ENCODE assay signal across 15 mouse cellular contexts in the genomic region with DNA sequence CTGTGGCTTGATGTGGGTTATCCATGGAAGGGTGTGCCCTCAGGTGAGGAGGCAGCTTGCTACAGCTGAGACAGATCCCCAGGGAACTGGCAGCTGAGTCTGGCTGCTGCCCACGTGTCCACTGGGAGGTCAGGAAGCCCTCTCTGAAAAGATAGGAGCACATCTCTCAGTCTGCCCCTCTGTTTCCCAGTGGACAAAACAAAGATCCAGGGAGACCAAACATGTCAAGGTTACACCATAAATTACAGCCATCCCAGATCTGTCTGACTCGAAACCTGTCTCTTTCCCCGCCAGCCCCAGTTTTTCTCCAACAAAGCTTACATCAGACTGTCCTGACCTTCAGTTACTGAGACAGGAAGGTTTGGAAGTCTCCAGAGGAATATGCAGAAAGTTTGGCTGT. TPM values are rescaled to one million over a fixed set of nuclear protein-coding genes. Genes with fewer than 3 reads are reported as not detected.
DNase-seq lines count a peak whose midpoint lies in the region; ATAC-seq lines count a peak whose summit lies in the region.
"Had no signal": no experiment of that assay in that cellular context is flagged by ENCODE, and none has a peak within 500 bp of the region (broad histone marks: within the 10 kb centered on the region; RNA-seq: fewer than 3 reads in every experiment).

No protein-coding gene starts in this region.

- ATAC-seq in forebrain, embryonic 12.5 days (ENCODE audit: low FRiP score): no peak
- ATAC-seq in forebrain, embryonic 15.5 days (replicated peaks): no peak
- no peak for ATAC-seq in neural tube, embryonic 13.5 days (ENCODE audit: low read depth)
- no peak for ATAC-seq in hindbrain, embryonic 13.5 days (ENCODE audit: low FRiP score)
- no peak for ATAC-seq in neural tube, embryonic 14.5 days (ENCODE audit: low read depth)

- WGBS in forebrain, embryonic 12.5 days: 85% methylated on average over 3 of the region's 3 CpGs
- 77% methylated on average over 3 of the region's 3 CpGs for WGBS in forebrain, embryonic 15.5 days
- WGBS in neural tube, embryonic 13.5 days: 30% methylated on average over 3 of the region's 3 CpGs
- 62% methylated on average over 3 of the region's 3 CpGs for WGBS in hindbrain, embryonic 13.5 days
- 31% methylated on average over 3 of the region's 3 CpGs for WGBS in neural tube, embryonic 14.5 days

- no peak overlapping the region for H3K9ac ChIP-seq in forebrain, embryonic 12.5 days
- H3K9ac ChIP-seq in forebrain, embryonic 15.5 days (replicated peaks): no peak overlapping the region
- H3K9ac ChIP-seq in neural tube, embryonic 13.5 days: no peak overlapping the region
- H3K9ac ChIP-seq in hindbrain, embryonic 13.5 days: 0 out of 2 replicates have a peak overlapping the region, but pooled peaks have one; percentile 26
- H3K9ac ChIP-seq in neural tube, embryonic 14.5 days (replicated peaks; ENCODE audit: low read depth, low read length): no peak overlapping the region
- H3K9ac ChIP-seq: forebrain, postnatal 0 days; liver, embryonic 14.5 days had no signal

- H3K4me2 ChIP-seq in forebrain, embryonic 12.5 days: no peak overlapping the region
- H3K4me2 ChIP-seq in forebrain, embryonic 15.5 days (replicated peaks): no peak overlapping the region
- peak overlapping the region; percentile 6 for H3K4me2 ChIP-seq in neural tube, embryonic 13.5 days
- H3K4me2 ChIP-seq in hindbrain, embryonic 13.5 days: no peak overlapping the region
- H3K4me2 ChIP-seq in neural tube, embryonic 14.5 days (ENCODE audit: low read depth, low read length): no peak overlapping the region

- 0 out of 2 replicates have a peak, but pooled peaks cover 6% of the 10 kb centered on the region for H3K27me3 ChIP-seq in forebrain, embryonic 12.5 days
- H3K27me3 ChIP-seq in forebrain, embryonic 15.5 days: no peaks in the 10 kb centered on the region
- H3K27me3 ChIP-seq in neural tube, embryonic 13.5 days: no peaks in the 10 kb centered on the region
- H3K27me3 ChIP-seq in hindbrain, embryonic 13.5 days: no peaks in the 10 kb centered on the region
- H3K27me3 ChIP-seq in neural tube, embryonic 14.5 days (ENCODE audit: control insufficient read depth, insufficient read depth, low read length): no peaks in the 10 kb centered on the region

- peaks cover 29% of the 10 kb centered on the region for H3K4me1 ChIP-seq in forebrain, embryonic 12.5 days
- H3K4me1 ChIP-seq in forebrain, embryonic 15.5 days: peaks cover 16% of the 10 kb centered on the region
- H3K4me1 ChIP-seq in neural tube, embryonic 13.5 days (replicated peaks): peaks cover 39% of the 10 kb centered on the region
- H3K4me1 ChIP-seq in hindbrain, embryonic 13.5 days (replicated peaks): peaks cover 30% of the 10 kb centered on the region
- peaks cover 8% of the 10 kb centered on the region; the same call in 1 of the 2 replicates for H3K4me1 ChIP-seq in neural tube, embryonic 14.5 days (ENCODE audit: control insufficient read depth, insufficient read depth, low read length)

- no peak for DNase-seq in neural tube, embryonic 10.5 days (ENCODE audit: extremely low spot score, low spot score)
- DNase-seq in lung, adult 18-20 months: no peak
- DNase-seq in heart, adult 9 months (ENCODE audit: low spot score in 2 of 2): no peak
- DNase-seq: cerebellum, adult 8-10 months; gastrocnemius, postnatal 36 days had no signal

- peak overlapping the region; percentile 53; the same call in 1 of the 2 replicates for H3K27ac ChIP-seq in forebrain, embryonic 12.5 days
- no peak overlapping the region for H3K27ac ChIP-seq in forebrain, embryonic 15.5 days (replicated peaks)
- peak overlapping the region; percentile 76 for H3K27ac ChIP-seq in neural tube, embryonic 13.5 days (replicated peaks)
- H3K27ac ChIP-seq in hindbrain, embryonic 13.5 days: peak overlapping the region; percentile 69
- H3K27ac ChIP-seq in neural tube, embryonic 14.5 days (ENCODE audit: low read depth, low read length): peak overlapping the region; percentile 57; the same call in 1 of the 2 replicates
- H3K27ac ChIP-seq: kidney, postnatal 0 days; liver, embryonic 14.5 days; macrophage had no signal

- H3K36me3 ChIP-seq in forebrain, embryonic 12.5 days (replicated peaks): no peaks in the 10 kb centered on the region
- H3K36me3 ChIP-seq in forebrain, embryonic 15.5 days: no peaks in the 10 kb centered on the region
- no peaks in the 10 kb centered on the region for H3K36me3 ChIP-seq in neural tube, embryonic 13.5 days
- H3K36me3 ChIP-seq in hindbrain, embryonic 13.5 days: no peaks in the 10 kb centered on the region
- no peaks in the 10 kb centered on the region for H3K36me3 ChIP-seq in neural tube, embryonic 14.5 days (ENCODE audit: control insufficient read depth, insufficient read depth, low read length)
- H3K36me3 ChIP-seq: embryonic facial prominence, embryonic 10.5 days had no signal

- H3K9me3 ChIP-seq in forebrain, embryonic 12.5 days: no peaks in the 10 kb centered on the region
- H3K9me3 ChIP-seq in forebrain, embryonic 15.5 days: no peaks in the 10 kb centered on the region
- H3K9me3 ChIP-seq in neural tube, embryonic 13.5 days: no peaks in the 10 kb centered on the region
- no peaks in the 10 kb centered on the region for H3K9me3 ChIP-seq in hindbrain, embryonic 13.5 days
- H3K9me3 ChIP-seq in neural tube, embryonic 14.5 days (ENCODE audit: control insufficient read depth, low read length): no peaks in the 10 kb centered on the region

- no peak overlapping the region for H3K4me3 ChIP-seq in forebrain, embryonic 12.5 days (replicated peaks)
- H3K4me3 ChIP-seq in forebrain, embryonic 15.5 days: no peak overlapping the region
- no peak overlapping the region for H3K4me3 ChIP-seq in neural tube, embryonic 13.5 days
- no peak overlapping the region for H3K4me3 ChIP-seq in hindbrain, embryonic 13.5 days
- H3K4me3 ChIP-seq in neural tube, embryonic 14.5 days (ENCODE audit: low read depth, low read length): no peak overlapping the region
- H3K4me3 ChIP-seq: embryonic facial prominence, embryonic 10.5 days had no signal

RNA-seq across cellular contexts. Expression of a gene that starts 53.8 kb away (rescaled TPM):
- 13.5 and 15.9 TPM in 2 replicates for polyA plus RNA-seq in forebrain, embryonic 12.5 days (2016; fragmentation: Nextera tagmentation; extraction: Ambion mirVana)
- 8.8 and 9.6 TPM in 2 replicates for polyA plus RNA-seq in forebrain, embryonic 15.5 days (2015; fragmentation: Nextera tagmentation; extraction: Ambion mirVana)
- 32.3 and 42.1 TPM in 2 replicates for polyA plus RNA-seq in neural tube, embryonic 13.5 days (2015; fragmentation: Nextera tagmentation; extraction: Ambion mirVana)
- polyA plus RNA-seq in hindbrain, embryonic 13.5 days (2015; fragmentation: Nextera tagmentation; extraction: Ambion mirVana): 18.0 and 18.3 TPM in 2 replicates
- polyA plus RNA-seq in neural tube, embryonic 14.5 days (2014; fragmentation: Nextera tagmentation; extraction: Ambion mirVana): 9.7 and 16.9 TPM in 2 replicates
- polyA plus RNA-seq: macrophage had no signal
